Mouse (Mus musculus): ENCODE measurements around the gene Wdfy3.

DNA sequence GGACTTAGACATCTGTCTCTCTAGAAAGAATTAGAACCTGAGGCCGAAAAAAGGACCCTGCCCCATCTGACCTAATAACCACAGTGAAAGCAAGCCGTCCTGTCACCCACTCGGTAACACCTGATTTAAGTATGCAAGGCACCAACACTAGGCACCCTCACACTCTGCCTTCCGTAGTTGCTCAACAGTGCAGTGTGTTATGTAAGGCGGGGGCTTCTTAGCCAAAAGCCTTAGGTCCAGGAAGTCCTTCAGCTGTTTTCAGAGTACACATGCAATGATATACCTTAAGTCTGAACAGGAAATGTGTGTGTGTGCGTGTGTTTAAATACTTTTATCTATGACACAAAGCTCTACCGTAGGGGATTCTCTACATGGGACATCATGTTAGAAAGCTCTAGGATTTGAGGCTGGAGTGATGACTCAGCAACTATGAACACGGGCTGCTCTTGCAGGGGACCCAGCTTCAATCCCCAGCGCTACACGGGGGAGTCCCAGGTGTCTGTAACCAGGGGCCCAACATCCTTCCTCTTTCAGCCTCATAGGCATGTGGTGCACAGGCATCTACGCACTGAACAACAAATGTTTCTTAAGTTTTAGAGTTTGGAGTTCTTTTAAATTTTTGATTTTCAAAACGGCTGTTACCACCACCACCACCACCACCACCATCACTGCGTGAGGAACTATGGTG is 131.7 kb downstream of the Wdfy3 start:
- TF ChIP-seq CTCF (IDR thresholded peaks at IDR 0.05; ENCODE audit: low read depth) (no peak), EP300 (IDR thresholded peaks at IDR 0.05; ENCODE audit: low read depth) (no peak)
